Mouse (Mus musculus): Measurements from ENCODE around the gene Map2k6.
A peak's percentile ranks its signal among the peaks of the same experiment; 100 is the strongest.

Map2k6 gene

GRCm38 (mm10) chr11:110403602-110404001 is 4.7 kb downstream of the Map2k6 start:
- no peak for DNase-seq (ENCODE audit: low spot score)

GRCm38 (mm10) chr11:110405607-110406006 is 6.7 kb downstream of the Map2k6 start:
- DNase-seq (ENCODE audit: low spot score), result no peak

- DNase-seq (ENCODE audit: low spot score), result no peak
These were observed 10.2 kb downstream of the Map2k6 start for GRCm38 (mm10) chr11:110409131-110409530.

- DNase-seq (ENCODE audit: low spot score), result no peak
These were observed 10.9 kb downstream of the Map2k6 start for GRCm38 (mm10) chr11:110409776-110410175.

- DNase-seq (ENCODE audit: low spot score), result no peak
These were observed 12.7 kb downstream of the Map2k6 start for GRCm38 (mm10) chr11:110411596-110411995.

- no peak for DNase-seq (ENCODE audit: low spot score)
These were observed 15.3 kb downstream of the Map2k6 start for GRCm38 (mm10) chr11:110414263-110414662.

GRCm38 (mm10) chr11:110416691-110417090 is 17.8 kb downstream of the Map2k6 start:
- DNase-seq (ENCODE audit: low spot score), result no peak

- no peak for DNase-seq (ENCODE audit: low spot score)
These were observed 21.5 kb downstream of the Map2k6 start for GRCm38 (mm10) chr11:110420463-110420862.

- DNase-seq (ENCODE audit: low spot score), result no peak
These were observed 27.7 kb downstream of the Map2k6 start for GRCm38 (mm10) chr11:110426572-110427145.

GRCm38 (mm10) chr11:110427159-110427561 is 28.2 kb downstream of the Map2k6 start:
- no peak for DNase-seq (ENCODE audit: low spot score)

- no peak for DNase-seq (ENCODE audit: low spot score)
These were observed 30.1 kb downstream of the Map2k6 start for GRCm38 (mm10) chr11:110428999-110429398.

- DNase-seq (ENCODE audit: low spot score), result no peak
These were observed 31.0 kb downstream of the Map2k6 start for GRCm38 (mm10) chr11:110429837-110430418.

GRCm38 (mm10) chr11:110435839-110436556 is 37.1 kb downstream of the Map2k6 start:
- no peak for DNase-seq (ENCODE audit: low spot score)

GRCm38 (mm10) chr11:110436998-110437397 is 38.1 kb downstream of the Map2k6 start:
- DNase-seq (ENCODE audit: low spot score), result no peak

GRCm38 (mm10) chr11:110438135-110438534 is 39.2 kb downstream of the Map2k6 start:
- no peak for DNase-seq (ENCODE audit: low spot score)

- DNase-seq (ENCODE audit: low spot score), result no peak
These were observed 39.9 kb downstream of the Map2k6 start for GRCm38 (mm10) chr11:110438700-110439296.

- no peak for DNase-seq (ENCODE audit: low spot score)
These were observed 40.4 kb downstream of the Map2k6 start for GRCm38 (mm10) chr11:110439354-110439753.

- no peak for DNase-seq (ENCODE audit: low spot score)
These were observed 45.7 kb downstream of the Map2k6 start for GRCm38 (mm10) chr11:110444576-110444975.

- DNase-seq (ENCODE audit: low spot score), result peak; percentile 22
These were observed 49.3 kb downstream of the Map2k6 start for GRCm38 (mm10) chr11:110448131-110448725.

- DNase-seq (ENCODE audit: low spot score), result peak; percentile 25
These were observed 49.8 kb downstream of the Map2k6 start for GRCm38 (mm10) chr11:110448726-110449161.

GRCm38 (mm10) chr11:110449183-110449582 is 50.3 kb downstream of the Map2k6 start:
- DNase-seq (ENCODE audit: low spot score), result no peak

- DNase-seq (ENCODE audit: low spot score), result no peak
These were observed 51.3 kb downstream of the Map2k6 start for GRCm38 (mm10) chr11:110450091-110450757.
